Mouse (Mus musculus) T-helper 17 cell (primary cell): ENCODE data around the gene Zfp428.
"Not testable (repeated sequence)": the region's sequence is repeated elsewhere in the genome, so short reads cannot be mapped to it uniquely, and the experiment has no call there.

Experiments used
- in situ Hi-C, 2 experiments: fragments of 300-600 bp; cut with MboI, MseI; formaldehyde crosslinking; loops; 1 replicate in 1 of 2; 2 replicates in 1 of 2; pipeline ENCODE4 v1.15.1; 2025; ENCODE audit warnings: high pct_unique_total_duplicates in 2 of 2

The Zfp428 gene

GRCm38 (mm10) chr7:24517654-24518053 is 10.8 kb downstream of the Zfp428 start:
- in situ Hi-C loops: loop anchor here in 1 of 2 experiments (5.0 kb wide), 1 partner anchor 35 kb away; no protein-coding TSS in a partner anchor

DNA sequence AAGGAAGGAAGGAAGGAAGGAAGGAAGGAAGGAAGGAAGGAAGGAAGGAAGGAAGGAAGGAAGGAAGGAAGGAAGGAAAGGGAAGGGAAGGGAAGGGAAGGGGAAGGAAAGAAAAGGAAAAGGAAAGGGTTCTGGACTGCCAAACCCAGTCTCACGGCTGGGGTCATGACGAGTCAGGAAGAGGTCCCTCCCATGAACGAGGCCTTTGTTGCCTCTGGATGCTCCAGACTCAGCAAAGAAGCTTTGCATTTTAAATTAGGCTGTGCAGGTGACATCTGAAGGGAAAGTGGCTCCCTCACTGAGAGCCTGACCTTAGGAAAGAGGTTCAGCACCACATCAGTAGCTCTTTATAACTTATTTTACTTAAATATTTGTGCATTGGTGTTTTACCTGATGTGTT is 12.3 kb downstream of the Zfp428 start:
- in situ Hi-C loops: loop anchor here in 1 of 2 experiments (5.0 kb wide), 1 partner anchor 33 kb away; no protein-coding TSS in a partner anchor

DNA sequence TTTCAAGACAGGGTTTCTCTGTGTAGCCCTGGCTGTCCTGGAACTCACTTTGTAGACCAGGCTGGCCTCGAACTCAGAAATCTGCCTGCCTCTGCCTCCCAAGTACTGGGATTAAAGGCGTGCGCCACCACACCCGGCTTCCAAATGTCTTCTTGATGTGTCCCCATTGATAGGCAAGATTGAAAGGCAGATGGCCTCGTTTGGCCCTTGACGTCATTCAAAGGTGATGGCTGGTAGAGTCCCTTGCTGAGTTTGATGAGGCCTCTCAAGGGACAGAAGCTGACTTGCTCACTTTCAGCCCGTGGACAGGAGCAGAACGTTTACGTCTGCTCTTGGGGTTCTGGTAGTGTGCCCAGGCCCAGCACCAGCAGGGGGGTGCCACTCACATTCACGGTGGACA is 13.2 kb downstream of the Zfp428 start:
- in situ Hi-C loops: not testable (repeated sequence)

GRCm38 (mm10) chr7:24522805-24523204 is 16.0 kb downstream of the Zfp428 start:
- in situ Hi-C loops: no loop called here

GRCm38 (mm10) chr7:24523723-24524122 is 16.9 kb downstream of the Zfp428 start:
- in situ Hi-C loops: no loop called here

DNA sequence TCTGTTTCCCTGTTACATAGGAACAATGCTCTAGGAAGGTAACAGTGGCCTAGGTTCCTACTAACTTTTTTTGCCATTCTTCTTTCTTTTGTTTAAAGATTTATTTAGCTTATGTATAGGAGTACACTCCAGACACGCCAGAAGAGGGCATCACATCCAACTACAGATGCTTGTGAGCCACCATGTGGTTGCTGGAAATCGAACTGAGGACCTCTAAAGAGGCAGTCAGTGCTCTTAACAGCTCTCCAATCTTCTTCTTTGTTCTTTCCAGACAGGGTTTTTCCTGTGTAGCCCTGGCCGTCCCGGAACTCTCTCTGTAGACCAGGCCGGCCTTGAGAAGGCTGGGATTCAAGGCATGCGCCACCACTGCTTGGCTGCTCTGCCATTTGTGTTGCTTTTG is 18.2 kb downstream of the Zfp428 start:
- in situ Hi-C loops: no loop called here

GRCm38 (mm10) chr7:24525686-24526420 is 19.0 kb downstream of the Zfp428 start:
- in situ Hi-C loops: no loop called here

- in situ Hi-C loops: no loop called here
These were observed 22.1 kb downstream of the Zfp428 start for GRCm38 (mm10) chr7:24528861-24529260.

GRCm38 (mm10) chr7:24529580-24529979 is 22.8 kb downstream of the Zfp428 start:
- in situ Hi-C loops: no loop called here

- in situ Hi-C loops: no loop called here
These were observed 23.5 kb downstream of the Zfp428 start, which contains the start of gene Irgq for GRCm38 (mm10) chr7:24530062-24530931. Gene Irgq, plus strand, starts transcription at chr7:24530689.

GRCm38 (mm10) chr7:24531211-24531971 is 24.6 kb downstream of the Zfp428 start:
- in situ Hi-C loops: no loop called here

DNA sequence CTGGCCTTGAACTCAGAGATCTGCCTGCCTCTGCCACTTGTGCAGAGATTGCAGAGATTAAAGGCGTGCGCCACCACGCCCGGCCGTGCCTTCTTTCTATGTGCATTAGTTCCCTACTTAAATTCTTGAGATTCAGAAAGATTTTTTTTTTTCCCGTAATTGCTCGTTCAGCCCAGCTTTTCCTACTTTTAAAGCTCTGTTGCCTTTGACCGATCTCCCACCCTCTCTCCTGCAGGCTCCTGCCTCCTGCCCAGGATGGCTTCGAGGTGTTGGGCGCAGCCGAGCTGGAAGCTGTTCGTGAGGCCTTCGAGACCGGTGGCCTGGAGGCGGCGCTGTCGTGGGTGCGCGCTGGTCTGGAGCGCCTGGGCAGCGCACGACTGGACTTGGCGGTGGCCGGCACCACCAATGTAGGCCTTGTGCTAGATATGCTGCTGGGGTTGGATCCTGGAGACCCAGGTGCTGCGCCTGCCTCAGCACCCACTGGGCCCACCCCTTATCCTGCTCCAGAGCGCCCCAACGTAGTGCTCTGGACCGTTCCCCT is 26.3 kb downstream of the Zfp428 start:
- in situ Hi-C loops: no loop called here

GRCm38 (mm10) chr7:24533806-24534205 is 27.0 kb downstream of the Zfp428 start:
- in situ Hi-C loops: no loop called here

GRCm38 (mm10) chr7:24534301-24534700 is 27.5 kb downstream of the Zfp428 start:
- in situ Hi-C loops: no loop called here

GRCm38 (mm10) chr7:24537081-24537480 is 30.3 kb downstream of the Zfp428 start:
- in situ Hi-C loops: no loop called here

DNA sequence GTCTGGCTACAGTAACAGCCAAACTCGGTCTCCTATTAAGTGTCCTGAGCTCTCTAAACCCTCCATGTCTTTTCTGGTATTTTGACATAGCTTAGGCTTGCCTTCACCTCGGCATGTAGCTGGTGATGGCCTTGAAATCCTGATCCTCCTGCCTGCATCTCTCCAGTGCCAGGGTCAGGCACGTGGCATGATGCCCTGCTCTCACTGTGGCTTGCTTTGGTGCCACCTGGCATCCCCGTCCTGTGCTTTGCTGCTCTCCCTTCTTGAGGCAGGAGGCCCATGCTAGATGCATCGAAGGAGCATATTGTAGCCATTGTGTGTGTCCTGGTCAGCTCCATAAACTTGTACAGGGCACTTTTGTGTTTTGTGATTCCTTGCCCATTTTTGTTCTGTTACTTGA is 30.8 kb downstream of the Zfp428 start:
- in situ Hi-C loops: no loop called here

DNA sequence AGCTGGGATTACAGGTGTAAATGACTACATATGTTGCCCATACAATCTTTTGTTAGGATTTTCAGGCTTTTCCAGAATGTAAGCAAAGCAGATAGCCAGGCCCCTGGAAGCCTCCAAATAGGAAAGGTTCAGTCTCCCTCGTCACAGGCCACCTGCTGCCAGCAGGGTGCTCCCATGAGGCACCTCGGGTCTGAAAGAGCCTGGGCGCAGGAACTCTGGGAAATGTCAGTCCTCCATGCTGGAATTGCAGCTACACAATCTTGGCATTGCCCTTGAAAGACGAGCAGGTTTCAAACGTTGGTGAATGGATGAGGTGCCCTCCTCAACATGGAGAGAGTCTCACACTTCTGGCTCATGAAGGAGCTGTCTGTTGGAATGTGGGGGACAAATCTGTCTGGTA is 31.3 kb downstream of the Zfp428 start:
- in situ Hi-C loops: no loop called here

DNA sequence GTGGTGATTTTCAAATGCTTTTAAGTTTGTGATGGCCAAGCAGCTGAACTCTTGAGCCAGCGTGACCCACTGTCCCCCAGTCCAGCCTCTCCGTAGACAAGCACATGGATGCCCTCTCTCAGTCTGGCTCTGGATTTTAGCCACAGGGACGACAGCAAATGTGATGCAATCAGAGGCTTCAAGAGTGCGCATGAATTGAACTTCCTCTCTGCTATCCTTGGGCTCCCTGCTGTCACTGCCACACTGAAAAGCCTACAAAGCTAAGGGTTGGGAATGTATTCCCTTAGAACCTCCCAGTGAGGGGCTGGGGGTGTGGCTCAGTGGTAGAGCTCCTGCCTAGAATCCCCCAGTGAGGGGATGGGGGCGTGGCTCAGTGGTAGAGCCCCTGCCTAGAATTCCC is 31.9 kb downstream of the Zfp428 start:
- in situ Hi-C loops: no loop called here

GRCm38 (mm10) chr7:24539686-24540085 is 32.9 kb downstream of the Zfp428 start:
- in situ Hi-C loops: no loop called here

DNA sequence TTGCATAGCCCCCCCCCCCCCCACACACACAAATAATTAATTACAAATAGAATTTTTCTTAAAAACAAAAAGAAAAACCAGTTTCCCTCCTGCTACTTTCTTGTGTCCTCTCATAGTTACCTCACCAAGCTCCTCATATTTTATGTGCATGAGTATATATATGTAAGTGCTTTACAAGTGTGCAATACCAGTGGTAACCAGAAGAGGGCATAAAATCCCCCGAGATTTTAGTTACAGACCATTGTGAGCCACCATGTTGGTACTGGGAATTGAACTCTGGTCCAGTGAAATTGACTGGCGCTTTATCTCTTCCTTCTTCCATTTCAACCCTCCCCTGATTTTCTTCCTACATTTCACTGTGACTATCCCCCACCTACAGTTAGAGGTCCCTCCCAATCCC is 37.7 kb downstream of the Zfp428 start:
- in situ Hi-C loops: no loop called here

- in situ Hi-C loops: no loop called here
These were observed 39.3 kb downstream of the Zfp428 start, which contains the start of the genes Pinlyp and Xrcc1 for GRCm38 (mm10) chr7:24546068-24546614. Gene Pinlyp, minus strand, starts transcription at chr7:24546118. Gene Xrcc1, plus strand, starts transcription at chr7:24546289.
